7 mouse cellular contexts compared by ENCODE assay signal in the genomic region with DNA sequence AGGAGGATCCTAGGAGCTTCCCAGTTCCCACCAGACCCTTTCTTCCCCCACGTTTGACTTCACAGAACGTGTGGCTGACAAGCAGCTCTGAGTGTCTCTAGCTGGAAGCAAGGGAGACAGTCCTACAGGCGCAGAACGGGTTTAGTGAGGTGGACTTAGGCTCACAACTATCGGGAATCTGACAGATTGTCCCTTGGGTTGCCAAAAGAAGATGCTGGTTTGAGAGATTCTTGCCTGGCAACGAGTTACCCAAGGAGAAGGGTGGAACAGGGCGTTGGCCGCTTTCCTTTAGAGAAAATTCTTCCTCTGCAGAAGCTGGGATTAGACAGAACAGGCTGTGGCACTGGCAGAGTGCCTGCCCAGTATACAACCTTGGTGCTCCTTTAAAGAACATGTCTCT. TPM values are rescaled to one million over a fixed set of nuclear protein-coding genes. Genes with fewer than 3 reads are reported as not detected.
DNase-seq lines count a peak whose midpoint lies in the region; ATAC-seq and TF ChIP-seq lines count a peak whose summit lies in the region.

No protein-coding gene starts in this region.

- peak overlapping the region; percentile 84 for H3K4me2 ChIP-seq in limb, embryonic 12.5 days
- peak overlapping the region; percentile 80 for H3K4me2 ChIP-seq in embryonic facial prominence, embryonic 13.5 days
- H3K4me2 ChIP-seq in intestine, postnatal 0 days (replicated peaks; ENCODE audit: low read depth): no peak overlapping the region; the same call in 1 of the 2 replicates

- no peak overlapping the region for H3K27ac ChIP-seq in limb, embryonic 12.5 days
- H3K27ac ChIP-seq in limb, embryonic 10.5 days: no peak overlapping the region
- no peak overlapping the region for H3K27ac ChIP-seq in embryonic facial prominence, embryonic 13.5 days
- no peak overlapping the region for H3K27ac ChIP-seq in intestine, postnatal 0 days (ENCODE audit: low read depth, low read length)

- H3K36me3 ChIP-seq in limb, embryonic 12.5 days: no peaks in the 10 kb centered on the region
- H3K36me3 ChIP-seq in limb, embryonic 10.5 days: no peaks in the 10 kb centered on the region
- H3K36me3 ChIP-seq in embryonic facial prominence, embryonic 13.5 days: no peaks in the 10 kb centered on the region
- no peaks in the 10 kb centered on the region for H3K36me3 ChIP-seq in intestine, postnatal 0 days (ENCODE audit: control insufficient read depth, insufficient read depth)

- WGBS in limb, embryonic 12.5 days: 34% methylated on average over 8 of the region's 8 CpGs
- 42% methylated on average over 8 of the region's 8 CpGs for WGBS in limb, embryonic 10.5 days
- 34% methylated on average over 8 of the region's 8 CpGs for WGBS in embryonic facial prominence, embryonic 13.5 days
- 23% methylated on average over 8 of the region's 8 CpGs for WGBS in intestine, postnatal 0 days

- TF ChIP-seq CTCF in intestine, postnatal 0 days (IDR thresholded peaks at IDR 0.05; ENCODE audit: low read depth): no peak

- DNase-seq in limb, embryonic 10.5 days (ENCODE audit: low spot score): no peak
- peak; percentile 32 for DNase-seq in right cerebral cortex, postnatal 4 days
- no peak for DNase-seq in adrenal gland, postnatal 25 days
- DNase-seq in thymus, postnatal 0 days (ENCODE audit: low spot score): no peak

- H3K4me3 ChIP-seq in limb, embryonic 12.5 days (replicated peaks): peak overlapping the region; percentile 59; the same call in 1 of the 2 replicates
- no peak overlapping the region for H3K4me3 ChIP-seq in limb, embryonic 10.5 days
- H3K4me3 ChIP-seq in embryonic facial prominence, embryonic 13.5 days: peak overlapping the region; percentile 59; the same call in 1 of the 2 replicates
- H3K4me3 ChIP-seq in intestine, postnatal 0 days (ENCODE audit: low read depth, low read length): peak overlapping the region; percentile 54

- 0 out of 2 replicates have a peak, but pooled peaks cover 4% of the 10 kb centered on the region for H3K9me3 ChIP-seq in limb, embryonic 12.5 days
- H3K9me3 ChIP-seq in limb, embryonic 10.5 days (replicated peaks): no peaks in the 10 kb centered on the region
- no peaks in the 10 kb centered on the region for H3K9me3 ChIP-seq in embryonic facial prominence, embryonic 13.5 days
- no peaks in the 10 kb centered on the region for H3K9me3 ChIP-seq in intestine, postnatal 0 days (ENCODE audit: control insufficient read depth)

- H3K9ac ChIP-seq in limb, embryonic 12.5 days (replicated peaks): no peak overlapping the region
- H3K9ac ChIP-seq in embryonic facial prominence, embryonic 13.5 days: peak overlapping the region; percentile 70; the same call in 1 of the 2 replicates
- no peak overlapping the region for H3K9ac ChIP-seq in intestine, postnatal 0 days (ENCODE audit: low read depth, low read length)

- H3K4me1 ChIP-seq in limb, embryonic 12.5 days (replicated peaks): peaks cover 3% of the 10 kb centered on the region; the same call in 1 of the 2 replicates
- H3K4me1 ChIP-seq in limb, embryonic 10.5 days: peaks cover 6% of the 10 kb centered on the region; the same call in 1 of the 2 replicates
- H3K4me1 ChIP-seq in embryonic facial prominence, embryonic 13.5 days: peaks cover 12% of the 10 kb centered on the region
- H3K4me1 ChIP-seq in intestine, postnatal 0 days (replicated peaks; ENCODE audit: control insufficient read depth, insufficient read depth, low read length): no peaks in the 10 kb centered on the region

- peaks cover 64% of the 10 kb centered on the region for H3K27me3 ChIP-seq in limb, embryonic 12.5 days
- peaks cover 66% of the 10 kb centered on the region for H3K27me3 ChIP-seq in limb, embryonic 10.5 days (ENCODE audit: low read depth, poor library complexity, severe bottlenecking)
- H3K27me3 ChIP-seq in embryonic facial prominence, embryonic 13.5 days: peaks cover 65% of the 10 kb centered on the region
- H3K27me3 ChIP-seq in intestine, postnatal 0 days (replicated peaks; ENCODE audit: control insufficient read depth, insufficient read depth, low read length): peaks cover 38% of the 10 kb centered on the region

- ATAC-seq in limb, embryonic 12.5 days (ENCODE audit: insufficient number of reproducible peaks, insufficient read depth, low FRiP score, low TSS enrichment, low read depth): no peak
- no peak for ATAC-seq in embryonic facial prominence, embryonic 13.5 days (ENCODE audit: insufficient number of reproducible peaks, insufficient read depth, low FRiP score, low TSS enrichment, low read depth)
- no peak for ATAC-seq in intestine, postnatal 0 days

RNA-seq across cellular contexts. Expression of gene Gm960, which starts 0.4 kb away (rescaled TPM):
- polyA plus RNA-seq in limb, embryonic 12.5 days (2016; fragmentation: Nextera tagmentation; extraction: Ambion mirVana): 5.6 and 6.9 TPM in 2 replicates
- polyA plus RNA-seq in limb, embryonic 10.5 days (2016; fragmentation: Nextera tagmentation; extraction: Ambion mirVana): 1.5 and 4.5 TPM in 2 replicates
- polyA plus RNA-seq in embryonic facial prominence, embryonic 13.5 days (2015; fragmentation: Nextera tagmentation; extraction: Ambion mirVana): 5.2 and 8.0 TPM in 2 replicates
- polyA plus RNA-seq in intestine, postnatal 0 days (2015; fragmentation: Nextera tagmentation; extraction: Ambion mirVana): 1.0 and 1.1 TPM in 2 replicates
- 1.7 TPM in 1 of 2 replicates, not detected in the other for total RNA-seq in adrenal gland, postnatal 25 days (2021)
- polyA plus RNA-seq in thymus, postnatal 0 days (2015; fragmentation: Nextera tagmentation; extraction: Ambion mirVana): 1.9 and 2.8 TPM in 2 replicates

RNA-seq across cellular contexts. Expression of gene Sptbn2, which starts 12.1 kb away (rescaled TPM):
- polyA plus RNA-seq in limb, embryonic 12.5 days (2016; fragmentation: Nextera tagmentation; extraction: Ambion mirVana): 2.6 and 2.7 TPM in 2 replicates
- polyA plus RNA-seq in limb, embryonic 10.5 days (2016; fragmentation: Nextera tagmentation; extraction: Ambion mirVana): 3.4 and 4.2 TPM in 2 replicates
- 2.6 and 2.9 TPM in 2 replicates for polyA plus RNA-seq in embryonic facial prominence, embryonic 13.5 days (2015; fragmentation: Nextera tagmentation; extraction: Ambion mirVana)
- polyA plus RNA-seq in intestine, postnatal 0 days (2015; fragmentation: Nextera tagmentation; extraction: Ambion mirVana): 0.27 and 0.31 TPM in 2 replicates
- total RNA-seq in adrenal gland, postnatal 25 days (2021): 0.73 and 1.00 TPM in 2 replicates
- polyA plus RNA-seq in thymus, postnatal 0 days (2015; fragmentation: Nextera tagmentation; extraction: Ambion mirVana): 0.09 and 0.13 TPM in 2 replicates

RNA-seq across cellular contexts. Expression of gene Rbm4b, which starts 57.4 kb away (rescaled TPM):
- 111 and 116 TPM in 2 replicates for polyA plus RNA-seq in limb, embryonic 12.5 days (2016; fragmentation: Nextera tagmentation; extraction: Ambion mirVana)
- 87.3 and 113 TPM in 2 replicates for polyA plus RNA-seq in limb, embryonic 10.5 days (2016; fragmentation: Nextera tagmentation; extraction: Ambion mirVana)
- 107 and 114 TPM in 2 replicates for polyA plus RNA-seq in embryonic facial prominence, embryonic 13.5 days (2015; fragmentation: Nextera tagmentation; extraction: Ambion mirVana)
- 17.0 and 18.3 TPM in 2 replicates for polyA plus RNA-seq in intestine, postnatal 0 days (2015; fragmentation: Nextera tagmentation; extraction: Ambion mirVana)
- total RNA-seq in adrenal gland, postnatal 25 days (2021): 16.8 and 17.5 TPM in 2 replicates
- 39.1 and 49.0 TPM in 2 replicates for polyA plus RNA-seq in thymus, postnatal 0 days (2015; fragmentation: Nextera tagmentation; extraction: Ambion mirVana)
